Mouse (Mus musculus): ENCODE measurements at regions not wholly inside any gene's neighbourhood (a gene's known extent, or its start where the extent isn't known, plus 50 kb on each side); places are given as distances from the start of the nearest gene placed in this dataset.
A peak's percentile ranks its signal among the peaks of the same experiment; 100 is the strongest.

GRCm38 (mm10) chr3:34231593-34232328 is 150.6 kb upstream of the Dnajc19 start:
- peak; percentile 41 for DNase-seq

DNA sequence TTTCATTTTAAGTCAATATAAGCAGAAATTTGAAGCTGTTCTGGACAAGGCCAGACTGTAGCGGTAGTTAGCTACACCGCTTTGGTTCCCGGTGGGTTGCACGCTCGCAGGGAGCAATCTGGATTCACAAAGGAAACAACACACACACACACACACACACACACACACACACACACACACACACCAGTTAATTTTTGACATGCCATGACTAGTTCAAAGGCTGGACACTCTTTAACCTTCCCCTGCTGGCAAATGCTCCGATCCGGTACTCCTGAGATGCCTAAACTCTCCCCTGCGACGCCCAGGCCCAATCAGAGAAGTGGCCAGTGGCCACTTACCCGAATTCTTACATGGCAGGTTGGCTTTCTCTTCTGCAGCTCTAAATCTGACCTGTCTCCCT is 141.2 kb upstream of the Dnajc19 start:
- DNase-seq, result no peak

GRCm38 (mm10) chr3:34219741-34220310 is 138.7 kb upstream of the Dnajc19 start:
- DNase-seq, result no peak

DNA sequence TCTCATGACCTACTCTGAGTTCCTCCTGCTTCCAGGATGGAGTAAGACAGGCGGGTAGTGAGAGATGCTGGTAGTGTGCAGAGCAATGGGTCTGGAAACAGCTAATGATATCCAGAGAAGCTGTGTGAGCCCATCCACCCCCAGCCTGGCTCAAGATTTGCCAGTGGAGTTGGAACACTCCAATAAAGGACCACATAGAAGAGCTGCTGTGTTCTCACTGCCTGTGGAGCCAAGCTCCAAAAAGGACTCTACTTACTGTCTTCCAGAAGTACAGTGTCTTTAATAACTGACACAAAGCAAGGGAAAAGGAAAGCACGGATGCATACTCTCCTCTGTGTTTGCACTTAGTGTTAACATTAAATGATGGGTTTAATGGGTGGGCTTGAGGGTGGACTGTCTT is 138.0 kb upstream of the Dnajc19 start:
- DNase-seq, result no peak

DNA sequence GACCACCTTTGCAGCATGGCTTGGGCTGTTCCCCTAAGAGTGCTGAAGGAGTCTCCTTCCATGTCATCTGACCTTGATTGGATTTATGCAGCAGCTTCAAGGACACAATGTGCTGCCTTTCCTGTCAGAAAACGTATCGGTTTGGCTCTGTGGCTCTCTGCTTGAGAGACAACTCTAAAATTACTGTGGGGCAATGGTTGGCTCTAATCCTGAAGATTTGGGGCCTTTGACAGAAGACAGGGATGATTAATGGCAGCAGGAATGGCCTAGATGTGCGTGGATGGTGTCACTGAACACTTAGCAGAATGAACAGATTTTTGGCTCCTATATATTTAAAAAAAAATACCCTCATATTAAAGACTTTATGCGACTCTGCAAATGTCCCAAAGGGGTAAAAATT is 136.8 kb upstream of the Dnajc19 start:
- no peak for DNase-seq

DNA sequence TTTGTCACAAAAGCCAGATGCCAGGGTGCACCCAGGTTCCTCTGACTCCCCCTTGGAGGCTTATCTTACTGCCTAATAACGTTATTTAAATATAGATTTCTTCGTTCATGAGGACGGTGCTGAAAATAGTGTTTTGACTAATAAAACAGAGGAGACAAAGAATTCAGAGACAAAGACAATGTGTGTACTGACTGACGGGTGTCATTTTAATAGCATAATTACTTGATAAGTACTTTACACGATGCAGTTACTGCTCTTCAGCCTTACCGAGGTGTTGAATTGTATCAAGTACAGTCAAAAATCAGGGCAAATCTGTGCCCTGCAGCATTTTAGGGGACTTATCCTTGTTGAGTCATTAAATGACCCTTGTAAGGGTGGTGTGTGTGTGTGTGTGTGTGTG is 133.1 kb upstream of the Dnajc19 start:
- no peak for DNase-seq

GRCm38 (mm10) chr3:34206454-34206853 is 125.3 kb upstream of the Dnajc19 start:
- no peak for DNase-seq

DNA sequence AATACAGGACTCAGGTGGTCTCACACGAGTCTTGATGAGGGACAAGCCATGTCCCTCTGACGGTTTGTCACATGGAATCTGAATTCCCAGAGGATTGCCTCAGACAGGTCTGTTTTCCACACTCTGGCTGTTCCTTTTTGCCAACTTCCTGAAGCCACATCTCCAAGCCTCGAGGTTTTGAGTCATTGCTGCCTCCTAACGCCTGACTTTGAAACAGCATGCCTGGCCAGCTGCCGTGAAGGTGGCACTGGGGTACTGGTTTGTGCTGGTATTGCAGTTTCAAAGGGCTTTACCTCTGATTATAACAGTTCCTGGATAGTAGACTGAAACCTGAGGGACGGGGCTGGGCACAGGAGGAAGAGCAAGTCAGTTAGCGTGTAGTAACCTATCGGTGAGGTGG is 117.1 kb upstream of the Dnajc19 start:
- peak; percentile 62 for DNase-seq

DNA sequence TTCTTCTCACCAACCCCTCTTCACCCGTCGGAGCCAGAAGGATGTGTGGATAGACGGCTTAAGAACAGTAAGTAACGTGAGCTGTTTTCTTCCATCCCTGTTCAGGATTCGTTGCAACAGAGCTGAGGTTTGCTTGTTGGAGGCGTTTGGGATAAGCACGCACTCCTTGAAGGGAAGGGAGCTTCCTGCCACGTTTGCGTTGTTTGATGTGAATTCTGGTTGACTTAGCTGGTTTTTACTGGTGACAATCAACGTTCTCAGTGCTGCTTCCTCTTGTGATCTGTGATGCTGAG is 116.0 kb upstream of the Dnajc19 start:
- no peak for DNase-seq

DNA sequence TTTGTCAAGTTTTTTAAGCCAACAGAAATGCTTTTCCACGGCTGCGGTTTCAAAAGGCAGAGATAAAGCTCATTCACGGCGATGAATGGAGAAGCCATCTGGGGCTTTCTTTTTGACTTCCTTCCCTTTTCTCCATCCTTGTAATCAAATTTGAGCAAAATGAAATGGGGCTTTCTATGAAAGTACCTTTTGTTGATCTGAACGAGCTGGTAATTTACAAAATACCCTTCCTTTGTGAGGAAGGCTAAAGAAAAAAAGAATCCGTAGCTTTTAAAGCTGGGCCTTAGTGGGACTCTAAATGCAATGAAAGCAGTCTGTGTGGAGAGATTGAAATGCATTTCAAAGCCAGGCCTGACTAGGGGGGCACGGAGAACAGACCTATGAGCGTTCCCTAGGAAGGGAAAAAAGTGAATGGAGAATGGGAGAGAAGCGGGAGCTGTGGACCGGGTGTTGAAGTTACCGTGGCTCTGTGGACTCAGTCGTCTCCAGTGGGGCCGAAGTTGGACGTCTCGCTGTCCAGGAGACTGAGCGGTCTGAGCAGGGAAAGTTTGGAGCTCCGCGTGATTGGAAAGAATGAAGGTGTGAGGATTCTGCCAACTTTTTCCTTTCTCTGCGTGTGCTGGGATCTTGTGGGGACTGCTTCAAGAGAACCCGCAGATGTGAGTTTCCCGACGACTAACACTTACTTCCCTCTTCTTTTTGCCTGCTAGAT is 115.5 kb upstream of the Dnajc19 start:
- DNase-seq, result no peak

GRCm38 (mm10) chr3:34195729-34196450 is 114.8 kb upstream of the Dnajc19 start:
- no peak for DNase-seq

GRCm38 (mm10) chr3:34173416-34174097 is 92.4 kb upstream of the Dnajc19 start:
- DNase-seq, result no peak

DNA sequence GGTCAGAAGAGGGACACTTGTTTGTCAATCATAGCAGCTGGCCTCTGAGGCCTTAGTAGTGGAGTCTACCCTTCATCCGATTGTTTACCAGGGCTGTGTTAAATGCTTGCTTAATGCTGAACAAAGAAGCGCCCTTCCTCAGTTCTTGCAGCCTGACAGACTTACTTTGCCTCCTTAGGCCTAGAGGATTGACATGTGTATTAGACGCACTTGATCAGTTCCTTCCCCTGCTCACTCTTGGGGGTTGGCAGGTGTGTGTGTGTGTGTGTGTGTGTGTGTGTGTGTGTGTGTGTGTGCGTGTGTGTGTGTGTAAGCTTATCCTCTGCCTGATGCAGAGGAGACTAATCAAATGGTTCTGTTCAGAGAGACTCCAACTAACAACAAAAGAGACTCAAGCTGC is 91.8 kb upstream of the Dnajc19 start:
- no peak for DNase-seq

DNA sequence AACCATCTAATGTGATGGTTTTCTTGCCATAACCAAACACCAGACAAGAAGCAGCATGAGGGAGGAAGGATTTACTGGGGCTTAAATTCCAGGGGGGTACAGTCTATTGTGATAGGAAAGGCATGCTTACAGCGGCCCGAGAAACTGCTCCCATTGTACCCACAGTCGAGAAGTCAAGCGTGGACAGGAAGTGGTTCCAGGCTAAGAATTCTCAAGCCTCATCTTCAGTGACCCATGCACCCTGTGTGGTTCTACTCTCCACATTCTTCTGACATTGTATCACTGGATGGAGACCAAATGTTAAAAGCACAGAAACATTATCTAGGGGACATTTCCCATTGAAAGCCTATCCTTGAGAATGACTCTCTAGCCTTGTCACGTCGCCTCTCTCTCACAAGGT is 90.8 kb upstream of the Dnajc19 start:
- no peak for DNase-seq

DNA sequence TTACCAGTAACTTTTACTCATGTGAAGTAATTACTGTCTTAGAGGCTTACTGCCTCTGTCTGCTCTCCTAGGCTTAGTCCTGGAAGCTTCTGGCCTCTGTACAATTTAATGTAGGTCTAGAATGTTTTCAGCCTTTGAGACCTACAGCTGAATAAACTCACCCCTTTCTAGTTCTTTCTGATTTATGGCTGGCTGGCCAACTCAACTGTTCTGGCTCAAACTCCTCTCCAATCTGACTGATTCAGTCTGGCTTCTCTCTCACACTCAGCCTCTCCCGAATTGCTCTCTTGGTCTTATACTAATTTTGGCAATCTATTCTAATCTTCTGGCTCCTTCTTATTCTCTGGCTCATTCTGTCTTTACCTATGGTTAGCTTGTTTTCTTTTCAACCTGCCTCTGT is 87.0 kb upstream of the Dnajc19 start:
- DNase-seq, result no peak

DNA sequence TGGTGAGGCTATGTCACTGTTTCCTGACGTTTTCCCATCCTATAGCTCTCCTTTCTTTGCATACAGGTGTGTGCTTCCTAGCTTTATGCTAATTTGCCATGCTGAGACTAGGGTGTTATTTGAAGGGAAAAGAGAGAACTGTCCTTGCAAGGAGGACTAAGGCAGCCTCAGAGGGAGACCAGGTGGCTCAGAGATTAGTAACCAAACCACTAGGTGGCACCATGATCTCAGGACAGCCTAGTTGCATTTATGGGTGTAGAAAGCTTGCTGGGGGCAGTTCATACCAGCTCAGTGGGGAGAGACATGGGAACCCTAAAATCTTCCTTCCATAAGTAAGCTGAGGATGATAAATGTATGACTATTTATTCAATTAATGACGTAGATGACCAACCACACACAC is 68.9 kb upstream of the Dnajc19 start:
- no peak for DNase-seq

DNA sequence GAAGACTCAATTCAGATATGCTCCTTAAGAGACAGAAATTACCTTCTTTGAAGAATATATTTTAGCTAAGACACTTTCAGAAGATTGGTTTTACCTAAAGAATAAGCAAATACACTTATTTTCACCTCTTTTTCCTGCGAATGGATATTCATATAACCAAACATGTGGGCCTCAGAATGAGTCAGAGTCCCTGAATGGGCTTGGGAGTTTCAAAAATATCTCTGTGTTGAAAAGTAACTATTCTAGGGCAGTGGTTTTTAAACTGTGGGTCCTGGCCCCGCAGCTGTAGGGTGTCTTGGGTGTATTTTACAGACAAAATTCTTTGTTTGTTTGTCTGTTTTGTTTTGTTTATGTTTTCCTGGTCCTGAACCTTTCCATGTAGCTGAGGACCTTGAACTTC is 62.5 kb upstream of the Dnajc19 start:
- DNase-seq, result no peak

- no peak for DNase-seq
These were observed 58.1 kb upstream of the Dnajc19 start for GRCm38 (mm10) chr3:34139227-34139626.

DNA sequence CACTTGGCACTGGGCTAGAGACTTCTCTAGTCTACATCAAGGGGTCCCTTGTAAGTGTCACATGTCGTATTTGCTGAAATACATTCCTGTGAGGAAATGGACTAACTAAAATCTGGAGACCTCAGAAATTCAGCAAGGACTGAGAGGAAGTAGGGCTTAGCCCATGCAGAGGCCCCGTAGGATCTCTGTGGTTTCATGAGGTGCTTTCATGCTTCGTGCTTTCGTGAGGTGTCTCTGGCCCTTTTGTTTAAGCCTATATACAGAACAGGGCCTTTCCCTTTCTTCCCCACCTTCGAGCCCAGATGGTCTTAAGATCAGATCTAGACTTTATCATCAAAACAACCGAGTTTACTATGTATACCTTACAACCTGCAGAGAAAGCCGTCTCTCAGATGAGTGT is 56.9 kb upstream of the Dnajc19 start:
- DNase-seq, result no peak

- DNase-seq, result no peak
These were observed 55.3 kb upstream of the Dnajc19 start for GRCm38 (mm10) chr3:34136385-34136784.

Data from right cerebral cortex, adult 18-20 months (tissue).